Mouse (Mus musculus) erythroblast, embryonic 14.5 days (primary cell): Measurements from ENCODE around the gene Zdhhc18.

ENCODE experiments used
- GATA1 ChIP-seq: IDR thresholded peaks from 2 replicates; pipeline ENCODE4 v1.6.1; 2012; ENCODE audit warnings: low read length, inconsistent platforms, mixed read lengths
- TAL1 ChIP-seq: IDR thresholded peaks from 3 replicates; pipeline ENCODE4 v1.6.1; 2012; ENCODE audit warnings: low read length, inconsistent platforms, mixed read lengths

DNA sequence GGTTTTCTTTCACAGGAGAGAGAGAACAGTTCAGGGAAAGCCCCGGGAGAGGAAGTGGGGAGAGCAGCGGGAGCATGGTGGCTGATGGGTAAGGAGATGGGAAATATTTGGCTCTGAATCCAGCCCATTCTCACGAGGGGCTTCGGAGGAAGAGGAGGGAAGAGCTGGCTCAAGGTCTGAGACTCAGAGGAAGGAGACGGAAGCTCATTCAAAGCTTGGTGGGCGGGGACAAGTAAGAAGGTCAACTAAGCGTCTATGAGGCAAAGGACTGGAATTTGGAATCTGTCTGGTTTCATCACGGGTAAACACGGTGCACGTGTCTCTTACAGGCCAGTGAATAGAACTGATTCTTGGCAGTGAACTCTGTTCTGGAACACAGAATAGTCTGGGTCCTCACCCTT lies 79.9 kb downstream of the Zdhhc18 start:
- TF ChIP-seq TAL1, result no peak
- TF ChIP-seq GATA1, result no peak
